Mouse (Mus musculus) right cerebral cortex, postnatal 10 days (tissue): ENCODE results near the gene Btla.
A peak's percentile ranks its signal among the peaks of the same experiment; 100 is the strongest.

Source experiments
- DNase-seq, 2 experiments: peaks; one replicate each; pipeline ENCODE4 v3.0.0; 2021; ENCODE audit warnings: low spot score in 2 of 2

Btla gene

GRCm38 (mm10) chr16:45223648-45224388, at the start of gene Btla:
Btla (plus strand) TSS chr16:45224315.
- DNase-seq, result no peak

- DNase-seq, result no peak
Measured at GRCm38 (mm10) chr16:45178552-45178951, 45.6 kb upstream of the Btla start.

- no peak for DNase-seq
Measured at GRCm38 (mm10) chr16:45181824-45182223, 42.3 kb upstream of the Btla start.

GRCm38 (mm10) chr16:45192613-45193012, 31.5 kb upstream of the Btla start:
- DNase-seq, result peak; percentile 77 to 87

- DNase-seq, result peak; percentile 77 to 79
Measured at GRCm38 (mm10) chr16:45196816-45197215, 27.3 kb upstream of the Btla start.

GRCm38 (mm10) chr16:45201395-45201794, 22.7 kb upstream of the Btla start:
- no peak for DNase-seq

- DNase-seq, result no peak
Measured at GRCm38 (mm10) chr16:45204438-45204837, 19.7 kb upstream of the Btla start.

- DNase-seq, result no peak
Measured at GRCm38 (mm10) chr16:45204859-45205670, 19.1 kb upstream of the Btla start.

GRCm38 (mm10) chr16:45222016-45222415, 2.1 kb upstream of the Btla start:
- DNase-seq, result no peak

- no peak for DNase-seq
Measured at GRCm38 (mm10) chr16:45222771-45223170, 1.3 kb upstream of the Btla start.

GRCm38 (mm10) chr16:45224431-45225008, 405 bp downstream of the Btla start:
- no peak for DNase-seq

GRCm38 (mm10) chr16:45227002-45227401, 2.9 kb downstream of the Btla start:
- DNase-seq, result no peak

- no peak for DNase-seq
Measured at GRCm38 (mm10) chr16:45231296-45231695, 7.2 kb downstream of the Btla start.

- DNase-seq, result no peak
Measured at GRCm38 (mm10) chr16:45233007-45233406, 8.9 kb downstream of the Btla start.

- DNase-seq, result no peak
Measured at GRCm38 (mm10) chr16:45242700-45243099, 18.6 kb downstream of the Btla start.

- DNase-seq, result no peak
Measured at GRCm38 (mm10) chr16:45244930-45245472, 20.9 kb downstream of the Btla start.

- DNase-seq, result no peak
Measured at GRCm38 (mm10) chr16:45249761-45250160, 25.6 kb downstream of the Btla start.

GRCm38 (mm10) chr16:45250317-45250716, 26.2 kb downstream of the Btla start:
- no peak for DNase-seq

- no peak for DNase-seq
Measured at GRCm38 (mm10) chr16:45251773-45252413, 27.8 kb downstream of the Btla start.

- no peak for DNase-seq
Measured at GRCm38 (mm10) chr16:45255183-45255861, 31.2 kb downstream of the Btla start.

- no peak for DNase-seq
Measured at GRCm38 (mm10) chr16:45256895-45257294, 32.8 kb downstream of the Btla start.
